Mouse (Mus musculus) embryonic facial prominence, embryonic 15.5 days (tissue): ENCODE measurements around the gene Ltbp2. TPM values are rescaled to one million over a fixed set of nuclear protein-coding genes. Genes with fewer than 3 reads are reported as not detected.

Source experiments
- ATAC-seq: fragments of 200-750 bp; cut with Nextera tagmentation; 2 replicates; pipeline ENCODE4 v1.8.0; 2017; ENCODE audit warnings: low read depth, moderate TSS enrichment; ENCODE audit not compliant: insufficient number of reproducible peaks, low FRiP score, low TSS enrichment
- H3K27ac ChIP-seq: fragments of 300-500 bp; sonication (generic); replicated peaks from 2 replicates; pipeline ENCODE4 v1.5.1; 2015; ENCODE audit warnings: mild to moderate bottlenecking, inconsistent platforms
- H3K27me3 ChIP-seq: fragments of 300-500 bp; sonication (generic); 2 replicates; pipeline ENCODE4 v1.6.1; 2015; ENCODE audit warnings: inconsistent platforms
- H3K36me3 ChIP-seq: fragments of 300-500 bp; sonication (generic); 2 replicates; pipeline ENCODE4 v1.6.1; 2015; ENCODE audit warnings: mild to moderate bottlenecking, inconsistent platforms
- H3K4me1 ChIP-seq: fragments of 300-500 bp; sonication (generic); 2 replicates; pipeline ENCODE4 v1.6.1; 2015; ENCODE audit warnings: inconsistent platforms
- H3K4me2 ChIP-seq: fragments of 300-500 bp; sonication (generic); replicated peaks from 2 replicates; pipeline ENCODE4 v1.6.1; 2015; ENCODE audit warnings: mild to moderate bottlenecking, inconsistent platforms
- H3K4me3 ChIP-seq: fragments of 300-500 bp; sonication (generic); replicated peaks from 2 replicates; pipeline ENCODE4 v1.5.1; 2015; ENCODE audit warnings: mild to moderate bottlenecking, inconsistent platforms
- H3K9ac ChIP-seq: fragments of 300-500 bp; sonication (generic); 2 replicates; pipeline ENCODE4 v1.6.1; 2015; ENCODE audit warnings: inconsistent platforms
- H3K9me3 ChIP-seq: fragments of 300-500 bp; sonication (generic); replicated peaks from 2 replicates; pipeline ENCODE4 v1.6.1; 2016; ENCODE audit warnings: inconsistent platforms
- WGBS: fragments of 180-500 bp; shearing (Covaris S2); methylation state at CpG from one replicate; pipeline ENCODE4 v1.1.7; 2015; 5-methylcytosine and 5-hydroxymethylcytosine counted together
- polyA plus RNA-seq: library from polyadenylated mRNA; unstranded; fragments of >200 nt; fragmentation: Nextera tagmentation; extraction: Ambion mirVana; gene quantifications from 2 replicates; pipeline ENCODE4 v1.2.1, GENCODE M21; 2015

Gene Ltbp2
- polyA plus RNA-seq, 1 experiment from 2014 or later = 11.9 TPM

GRCm38 (mm10) chr12:84904399-84904798, 28.1 kb upstream of the Ltbp2 start:
- H3K4me1 ChIP-seq = peaks cover 22% of the 10 kb centered on the region
- H3K36me3 ChIP-seq = no peaks in the 10 kb centered on the region
- no peak overlapping the region for H3K9ac ChIP-seq
- no peaks in the 10 kb centered on the region for H3K27me3 ChIP-seq
- ATAC-seq = no peak
- H3K4me2 ChIP-seq = no peak overlapping the region
- H3K27ac ChIP-seq = no peak overlapping the region
- 85% methylated on average over 7 of the region's 7 CpGs for WGBS
- no peak overlapping the region for H3K4me3 ChIP-seq
- no peaks in the 10 kb centered on the region for H3K9me3 ChIP-seq

- ATAC-seq = no peak
- Histone ChIP-seq H3K4me1 (no peaks in the 10 kb centered on the region), H3K9me3 (no peaks in the 10 kb centered on the region), H3K4me3 (no peak overlapping the region), H3K36me3 (no peaks in the 10 kb centered on the region), H3K9ac (no peak overlapping the region), H3K27me3 (no peaks in the 10 kb centered on the region), H3K4me2 (no peak overlapping the region), H3K27ac (no peak overlapping the region)
- 73% methylated on average over 7 of the region's 7 CpGs for WGBS
These were observed 24.0 kb upstream of the Ltbp2 start for GRCm38 (mm10) chr12:84900317-84900716.

- Histone ChIP-seq H3K36me3 (no peaks in the 10 kb centered on the region), H3K27ac (no peak overlapping the region), H3K4me1 (peaks cover 9% of the 10 kb centered on the region; the same call in 1 of the 2 replicates), H3K4me2 (no peak overlapping the region), H3K4me3 (no peak overlapping the region), H3K27me3 (no peaks in the 10 kb centered on the region), H3K9me3 (no peaks in the 10 kb centered on the region), H3K9ac (no peak overlapping the region)
- no peak for ATAC-seq
- 74% methylated on average over 5 of the region's 5 CpGs for WGBS
These were observed 21.0 kb upstream of the Ltbp2 start for GRCm38 (mm10) chr12:84897322-84897721.

- no peak overlapping the region for H3K27ac ChIP-seq
- WGBS = 72% methylated on average over 6 of the region's 6 CpGs
- no peak for ATAC-seq
These were observed 19.9 kb upstream of the Ltbp2 start for GRCm38 (mm10) chr12:84896235-84896634.

GRCm38 (mm10) chr12:84893648-84894628, 17.6 kb upstream of the Ltbp2 start:
- 38% methylated on average over 9 of the region's 9 CpGs for WGBS
- Histone ChIP-seq H3K4me1 (peaks cover 18% of the 10 kb centered on the region; the same call in 1 of the 2 replicates), H3K27ac (peak overlapping the region; percentile 1; the same call in 1 of the 2 replicates), H3K27me3 (no peaks in the 10 kb centered on the region), H3K9ac (no peak overlapping the region), H3K4me2 (no peak overlapping the region), H3K9me3 (no peaks in the 10 kb centered on the region), H3K4me3 (no peak overlapping the region), H3K36me3 (no peaks in the 10 kb centered on the region)
- peak; percentile 55; the same call in 1 of the 2 replicates for ATAC-seq

More at GRCm38 (mm10) chr12:84896235-84896634, 19.9 kb upstream of the Ltbp2 start:
- Histone ChIP-seq H3K4me1 (peaks cover 9% of the 10 kb centered on the region; the same call in 1 of the 2 replicates), H3K36me3 (no peaks in the 10 kb centered on the region), H3K4me2 (no peak overlapping the region), H3K27me3 (no peaks in the 10 kb centered on the region), H3K4me3 (no peak overlapping the region), H3K9me3 (no peaks in the 10 kb centered on the region), H3K9ac (no peak overlapping the region)

- WGBS = 41% methylated on average over 15 of the region's 15 CpGs
- Histone ChIP-seq H3K27me3 (no peaks in the 10 kb centered on the region), H3K4me2 (no peak overlapping the region), H3K9ac (no peak overlapping the region), H3K27ac (no peak overlapping the region), H3K4me1 (peaks cover 18% of the 10 kb centered on the region; the same call in 1 of the 2 replicates), H3K4me3 (no peak overlapping the region), H3K36me3 (no peaks in the 10 kb centered on the region), H3K9me3 (no peaks in the 10 kb centered on the region)
- no peak for ATAC-seq
These were observed 14.0 kb upstream of the Ltbp2 start for GRCm38 (mm10) chr12:84890289-84890688.

GRCm38 (mm10) chr12:84885107-84885876, 9.0 kb upstream of the Ltbp2 start:
- WGBS = 66% methylated on average over 11 of the region's 11 CpGs
- H3K27ac ChIP-seq = no peak overlapping the region
- H3K4me1 ChIP-seq = peaks cover 9% of the 10 kb centered on the region; the same call in 1 of the 2 replicates
- no peaks in the 10 kb centered on the region for H3K27me3 ChIP-seq
- ATAC-seq = no peak
- no peak overlapping the region for H3K4me3 ChIP-seq
- H3K9me3 ChIP-seq = no peaks in the 10 kb centered on the region
- H3K9ac ChIP-seq = no peak overlapping the region
- H3K36me3 ChIP-seq = no peaks in the 10 kb centered on the region
- H3K4me2 ChIP-seq = no peak overlapping the region

GRCm38 (mm10) chr12:84884423-84885076, 8.2 kb upstream of the Ltbp2 start:
- Histone ChIP-seq H3K4me3 (no peak overlapping the region), H3K4me1 (peaks cover 4% of the 10 kb centered on the region; the same call in 1 of the 2 replicates), H3K27ac (no peak overlapping the region), H3K27me3 (no peaks in the 10 kb centered on the region), H3K36me3 (no peaks in the 10 kb centered on the region), H3K9ac (no peak overlapping the region), H3K9me3 (no peaks in the 10 kb centered on the region), H3K4me2 (no peak overlapping the region)
- 80% methylated on average over 7 of the region's 7 CpGs for WGBS
- no peak for ATAC-seq

GRCm38 (mm10) chr12:84882796-84883195, 6.5 kb upstream of the Ltbp2 start:
- Histone ChIP-seq H3K36me3 (no peaks in the 10 kb centered on the region), H3K27ac (no peak overlapping the region), H3K27me3 (peaks cover 11% of the 10 kb centered on the region), H3K4me1 (peaks cover 4% of the 10 kb centered on the region; the same call in 1 of the 2 replicates), H3K4me2 (no peak overlapping the region), H3K9ac (no peak overlapping the region), H3K9me3 (no peaks in the 10 kb centered on the region), H3K4me3 (no peak overlapping the region)
- whole genome bisulfite sequencing = 75% methylated on average over 4 of the region's 4 CpGs
- no peak for ATAC-seq

- Histone ChIP-seq H3K36me3 (no peaks in the 10 kb centered on the region), H3K27ac (no peak overlapping the region), H3K4me3 (no peak overlapping the region), H3K9ac (no peak overlapping the region), H3K27me3 (peaks cover 37% of the 10 kb centered on the region), H3K9me3 (no peaks in the 10 kb centered on the region), H3K4me2 (no peak overlapping the region), H3K4me1 (peaks cover 25% of the 10 kb centered on the region)
- ATAC-seq = no peak
- WGBS = 36% methylated on average over 11 of the region's 11 CpGs
These were observed 3.8 kb upstream of the Ltbp2 start for GRCm38 (mm10) chr12:84880091-84880490.
